Mouse (Mus musculus): ENCODE results near the gene Rgs9. TPM values are rescaled to one million over a fixed set of nuclear protein-coding genes. Genes with fewer than 3 reads are reported as not detected.
A peak's percentile ranks its signal among the peaks of the same experiment; 100 is the strongest.

The Rgs9 gene
- polyA plus RNA-seq, 1 experiment from 2014 or later: 0.73 TPM

GRCm38 (mm10) chr11:109188235-109188634 lies 109.7 kb downstream of the Rgs9 start:
- Histone ChIP-seq H3K4me2 (replicated peaks; ENCODE audit: low read depth) (no peak overlapping the region), H3K27ac (replicated peaks) (no peak overlapping the region), H3K9ac (ENCODE audit: low read length) (no peak overlapping the region), H3K4me1 (replicated peaks; ENCODE audit: control insufficient read depth, insufficient read depth) (no peaks in the 10 kb centered on the region), H3K4me3 (ENCODE audit: low read depth, low read length) (no peak overlapping the region), H3K9me3 (ENCODE audit: control insufficient read depth, low read length) (no peaks in the 10 kb centered on the region), H3K27me3 (ENCODE audit: control insufficient read depth, insufficient read depth, low read length) (no peaks in the 10 kb centered on the region), H3K36me3 (ENCODE audit: control insufficient read depth, insufficient read depth, low read length) (no peaks in the 10 kb centered on the region)
- WGBS: 88% methylated on average over 5 of the region's 5 CpGs
- ATAC-seq (ENCODE audit: low FRiP score, low TSS enrichment) (no peak), DNase-seq (ENCODE audit: low spot score) (no peak)
- no peak for TF ChIP-seq CTCF (IDR thresholded peaks at IDR 0.05; ENCODE audit: low read depth)
- no peak for TF ChIP-seq EP300 (optimal IDR thresholded peaks at IDR 0.05)

- ATAC-seq (ENCODE audit: low FRiP score, low TSS enrichment) (no peak), DNase-seq (ENCODE audit: low spot score) (no peak)
- Histone ChIP-seq H3K4me1 (replicated peaks; ENCODE audit: control insufficient read depth, insufficient read depth) (no peaks in the 10 kb centered on the region), H3K27me3 (ENCODE audit: control insufficient read depth, insufficient read depth, low read length) (no peaks in the 10 kb centered on the region), H3K9me3 (ENCODE audit: control insufficient read depth, low read length) (no peaks in the 10 kb centered on the region), H3K4me3 (ENCODE audit: low read depth, low read length) (no peak overlapping the region), H3K27ac (replicated peaks) (no peak overlapping the region), H3K4me2 (replicated peaks; ENCODE audit: low read depth) (no peak overlapping the region), H3K36me3 (ENCODE audit: control insufficient read depth, insufficient read depth, low read length) (no peaks in the 10 kb centered on the region), H3K9ac (ENCODE audit: low read length) (no peak overlapping the region)
- 70% methylated on average over 6 of the region's 6 CpGs for whole genome bisulfite sequencing
- TF ChIP-seq CTCF (IDR thresholded peaks at IDR 0.05; ENCODE audit: low read depth): no peak
- no peak for TF ChIP-seq EP300 (optimal IDR thresholded peaks at IDR 0.05)
Observed at GRCm38 (mm10) chr11:109187631-109188184, 110.2 kb downstream of the Rgs9 start.

GRCm38 (mm10) chr11:109181118-109181517 lies 116.8 kb downstream of the Rgs9 start:
- no peak for DNase-seq (ENCODE audit: low spot score)
- ATAC-seq (ENCODE audit: low FRiP score, low TSS enrichment): no peak
- Histone ChIP-seq H3K36me3 (ENCODE audit: control insufficient read depth, insufficient read depth, low read length) (no peaks in the 10 kb centered on the region), H3K9me3 (ENCODE audit: control insufficient read depth, low read length) (no peaks in the 10 kb centered on the region), H3K27me3 (ENCODE audit: control insufficient read depth, insufficient read depth, low read length) (no peaks in the 10 kb centered on the region), H3K9ac (ENCODE audit: low read length) (no peak overlapping the region), H3K4me3 (ENCODE audit: low read depth, low read length) (no peak overlapping the region), H3K27ac (replicated peaks) (no peak overlapping the region), H3K4me1 (replicated peaks; ENCODE audit: control insufficient read depth, insufficient read depth) (no peaks in the 10 kb centered on the region), H3K4me2 (replicated peaks; ENCODE audit: low read depth) (no peak overlapping the region)
- 58% methylated on average over 7 of the region's 7 CpGs for WGBS
- TF ChIP-seq CTCF (IDR thresholded peaks at IDR 0.05; ENCODE audit: low read depth) (no peak), EP300 (optimal IDR thresholded peaks at IDR 0.05) (no peak)

GRCm38 (mm10) chr11:109180290-109180689 lies 117.6 kb downstream of the Rgs9 start:
- no peaks in the 10 kb centered on the region for H3K27me3 ChIP-seq (ENCODE audit: control insufficient read depth, insufficient read depth, low read length)
- H3K27ac ChIP-seq (replicated peaks): no peak overlapping the region
- no peak overlapping the region for H3K4me3 ChIP-seq (ENCODE audit: low read depth, low read length)
- H3K4me2 ChIP-seq (replicated peaks; ENCODE audit: low read depth): no peak overlapping the region
- TF ChIP-seq CTCF (IDR thresholded peaks at IDR 0.05; ENCODE audit: low read depth) (no peak), EP300 (optimal IDR thresholded peaks at IDR 0.05) (no peak)
- no peak overlapping the region for H3K9ac ChIP-seq (ENCODE audit: low read length)
- no peaks in the 10 kb centered on the region for H3K9me3 ChIP-seq (ENCODE audit: control insufficient read depth, low read length)
- H3K36me3 ChIP-seq (ENCODE audit: control insufficient read depth, insufficient read depth, low read length): no peaks in the 10 kb centered on the region
- DNase-seq (ENCODE audit: low spot score): peak; percentile 59
- no peaks in the 10 kb centered on the region for H3K4me1 ChIP-seq (replicated peaks; ENCODE audit: control insufficient read depth, insufficient read depth)
- 68% methylated on average over 11 of the region's 11 CpGs for WGBS
- ATAC-seq (ENCODE audit: low FRiP score, low TSS enrichment): peak; percentile 67

GRCm38 (mm10) chr11:109178788-109179518 lies 119.0 kb downstream of the Rgs9 start:
- 55% methylated on average over 8 of the region's 8 CpGs for WGBS
- Histone ChIP-seq H3K4me3 (ENCODE audit: low read depth, low read length) (no peak overlapping the region), H3K9me3 (ENCODE audit: control insufficient read depth, low read length) (no peaks in the 10 kb centered on the region), H3K36me3 (ENCODE audit: control insufficient read depth, insufficient read depth, low read length) (no peaks in the 10 kb centered on the region), H3K27ac (replicated peaks) (no peak overlapping the region), H3K9ac (ENCODE audit: low read length) (no peak overlapping the region), H3K4me2 (replicated peaks; ENCODE audit: low read depth) (no peak overlapping the region), H3K27me3 (ENCODE audit: control insufficient read depth, insufficient read depth, low read length) (no peaks in the 10 kb centered on the region), H3K4me1 (replicated peaks; ENCODE audit: control insufficient read depth, insufficient read depth) (no peaks in the 10 kb centered on the region)
- DNase-seq (ENCODE audit: low spot score) (peak; percentile 48), ATAC-seq (ENCODE audit: low FRiP score, low TSS enrichment) (no peak)
- TF ChIP-seq EP300 (optimal IDR thresholded peaks at IDR 0.05) (no peak), CTCF (IDR thresholded peaks at IDR 0.05; ENCODE audit: low read depth) (peak; percentile 84)

- TF ChIP-seq EP300 (optimal IDR thresholded peaks at IDR 0.05): no peak
- TF ChIP-seq CTCF (IDR thresholded peaks at IDR 0.05; ENCODE audit: low read depth): no peak
- 88% methylated on average over 8 of the region's 8 CpGs for WGBS
Observed at GRCm38 (mm10) chr11:109175376-109175969, 122.5 kb downstream of the Rgs9 start.

More at GRCm38 (mm10) chr11:109175376-109175969, 122.5 kb downstream of the Rgs9 start:
- H3K9me3 ChIP-seq (ENCODE audit: control insufficient read depth, low read length): no peaks in the 10 kb centered on the region
- no peak for DNase-seq (ENCODE audit: low spot score)
- H3K4me1 ChIP-seq (replicated peaks; ENCODE audit: control insufficient read depth, insufficient read depth): no peaks in the 10 kb centered on the region
- H3K4me2 ChIP-seq (replicated peaks; ENCODE audit: low read depth): no peak overlapping the region
- H3K27ac ChIP-seq (replicated peaks): no peak overlapping the region
- H3K36me3 ChIP-seq (ENCODE audit: control insufficient read depth, insufficient read depth, low read length): no peaks in the 10 kb centered on the region
- H3K9ac ChIP-seq (ENCODE audit: low read length): no peak overlapping the region
- no peak for ATAC-seq (ENCODE audit: low FRiP score, low TSS enrichment)
- H3K4me3 ChIP-seq (ENCODE audit: low read depth, low read length): no peak overlapping the region
- no peaks in the 10 kb centered on the region for H3K27me3 ChIP-seq (ENCODE audit: control insufficient read depth, insufficient read depth, low read length)

Other genes starting within 250 kb of the Rgs9 start
- gene E030025P04Rik, start 153.8 kb downstream of the Rgs9 start, polyA plus RNA-seq (2015; fragmentation: Nextera tagmentation; extraction: Ambion mirVana): not detected in 2 replicates
- 46.5 and 49.5 TPM in 2 replicates for gene Gna13, start 64.7 kb upstream of the Rgs9 start, polyA plus RNA-seq (2015; fragmentation: Nextera tagmentation; extraction: Ambion mirVana)
- not detected in 2 replicates for gene 9930022D16Rik, start 115.8 kb upstream of the Rgs9 start, polyA plus RNA-seq (2015; fragmentation: Nextera tagmentation; extraction: Ambion mirVana)
- gene Amz2, start 127.8 kb upstream of the Rgs9 start, polyA plus RNA-seq (2015; fragmentation: Nextera tagmentation; extraction: Ambion mirVana): 21.5 and 22.1 TPM in 2 replicates
- gene Arsg, start 175.2 kb upstream of the Rgs9 start, polyA plus RNA-seq (2015; fragmentation: Nextera tagmentation; extraction: Ambion mirVana): 3.2 and 3.5 TPM in 2 replicates
- gene Slc16a6, start 175.5 kb upstream of the Rgs9 start, polyA plus RNA-seq (2015; fragmentation: Nextera tagmentation; extraction: Ambion mirVana): 10.4 and 11.9 TPM in 2 replicates